Comparison of ENCODE assay signal across 8 mouse cellular contexts in the genomic region with DNA sequence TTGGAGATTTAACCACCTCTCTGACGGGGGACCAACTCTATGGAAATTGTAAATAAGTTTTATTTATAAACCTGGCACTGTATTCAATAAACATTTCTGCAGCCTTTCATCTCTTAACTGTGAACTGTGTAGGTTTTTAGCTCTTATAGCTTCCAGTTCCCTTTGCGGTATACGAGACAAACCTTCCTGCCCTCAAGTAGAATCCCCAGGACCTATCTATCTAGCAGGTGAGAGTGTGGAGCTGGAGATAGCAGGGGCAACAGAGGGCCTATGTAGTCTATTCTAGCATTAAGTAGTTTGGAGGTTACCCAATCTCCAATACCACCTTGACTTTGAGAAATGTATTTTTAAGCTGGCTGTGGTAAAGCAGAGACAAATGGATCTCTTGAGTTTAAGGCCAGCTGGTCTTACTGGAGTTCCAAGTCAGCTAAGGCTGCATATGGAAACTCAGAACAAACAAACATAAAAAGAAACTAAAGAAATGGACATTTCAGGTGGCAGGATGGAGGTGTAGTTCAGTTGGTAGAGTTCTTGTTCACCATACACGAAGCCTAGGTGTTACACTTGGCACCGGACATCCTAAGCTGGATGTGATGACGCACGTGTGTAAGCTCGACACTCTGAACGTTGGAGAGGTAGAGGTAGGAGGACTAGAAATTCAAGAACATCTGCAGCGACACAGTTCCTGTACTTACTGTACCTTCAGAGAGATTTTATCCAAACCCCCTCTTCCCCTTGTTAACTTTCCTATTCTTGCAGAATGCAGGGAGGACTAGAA. TPM values are rescaled to one million over a fixed set of nuclear protein-coding genes. Genes with fewer than 3 reads are reported as not detected.
DNase-seq lines count a peak whose midpoint lies in the region; ATAC-seq and TF ChIP-seq lines count a peak whose summit lies in the region.
"Had no signal": no experiment of that assay in that cellular context is flagged by ENCODE, and none has a peak within 500 bp of the region (broad histone marks: within the 10 kb centered on the region; RNA-seq: fewer than 3 reads in every experiment).

No protein-coding gene starts in this region.

- H3K4me1 ChIP-seq in MEL (ENCODE audit: control insufficient read depth in 1 of 2, insufficient read depth in 2 of 2, low read length in 2 of 2): peaks cover 22 to 28% of the 10 kb centered on the region in 2 experiments
- H3K4me1 ChIP-seq in liver, embryonic 16.5 days (ENCODE audit: control insufficient read depth, low read depth, low read length): peaks cover 23% of the 10 kb centered on the region

- peaks cover 0 to 47% of the 10 kb centered on the region in 2 experiments for H3K36me3 ChIP-seq in MEL (ENCODE audit: control insufficient read depth in 1 of 2, insufficient read depth in 2 of 2, low read length in 2 of 2)
- H3K36me3 ChIP-seq in liver, embryonic 16.5 days (ENCODE audit: control insufficient read depth, insufficient read depth): peaks cover 29% of the 10 kb centered on the region

- no peaks in the 10 kb centered on the region for H3K79me2 ChIP-seq in MEL (ENCODE audit: control insufficient read depth, insufficient read depth, low read length, poor library complexity)

- intact Hi-C loops in left cerebral cortex, adult 2 months (cut with DNase I): no loop called here

- no peaks in the 10 kb centered on the region for H3K27me3 ChIP-seq in MEL (ENCODE audit: control insufficient read depth in 1 of 2, insufficient read depth in 2 of 2, low read length in 2 of 2)
- no peaks in the 10 kb centered on the region for H3K27me3 ChIP-seq in liver, embryonic 16.5 days (ENCODE audit: control insufficient read depth, insufficient read depth, low read depth, low read length)

- peak; percentile 86 to 93 for TF ChIP-seq EP300 in MEL (IDR thresholded peaks at IDR 0.05; ENCODE audit: low read depth in 1 of 2, low read length in 2 of 2)

- no peak overlapping the region for H3K4me3 ChIP-seq in left cerebral cortex, adult 2 months
- no peak overlapping the region for H3K4me3 ChIP-seq in MEL (ENCODE audit: control insufficient read depth in 1 of 2, insufficient read depth in 1 of 2, low read depth in 2 of 2, low read length in 2 of 2)
- no peak overlapping the region for H3K4me3 ChIP-seq in liver, embryonic 16.5 days (ENCODE audit: low read depth, low read length)

- 48% methylated on average over 10 of the region's 10 CpGs for WGBS in liver, embryonic 16.5 days (ENCODE audit: insufficient replicate concordance)

- no peak for TF ChIP-seq RAD21 in MEL (IDR thresholded peaks at IDR 0.05; ENCODE audit: low read depth, low read length)

- TF ChIP-seq POLR2A in MEL (IDR thresholded peaks at IDR 0.05; ENCODE audit: control insufficient read depth in 1 of 2, insufficient read depth in 1 of 2, low read depth in 1 of 2, low read length in 2 of 2, poor library complexity in 1 of 2): no peak

- peak overlapping the region; percentile 48; the same call in 1 of the 2 replicates for H3K9ac ChIP-seq in MEL (ENCODE audit: control insufficient read depth, low read depth, low read length, poor library complexity, severe bottlenecking)
- H3K9ac ChIP-seq in liver, embryonic 16.5 days (ENCODE audit: low read depth, low read length): no peak overlapping the region

- ATAC-seq in liver, embryonic 16.5 days (ENCODE audit: low read depth): peak; percentile 62

- no peak for DNase-seq in left cerebral cortex, adult 2 months (ENCODE audit: extremely low spot score in 1 of 2, low spot score in 2 of 2)
- DNase-seq in left cerebral cortex, adult 8-10 months (ENCODE audit: low spot score in 2 of 2): no peak
- peak; percentile 84 for DNase-seq in MEL (ENCODE audit: low read depth, low spot score)
- peak; percentile 31 for DNase-seq in c-Kit-positive CD71-positive TER-119-positive erythroid progenitor cells, embryonic 14.5 days (ENCODE audit: low spot score)
- no peak for DNase-seq in right cerebral cortex, adult 18-20 months
- no peak for DNase-seq in ovary, postnatal 36 days (ENCODE audit: low spot score)
- DNase-seq: heart, adult 11 months had no signal

- H3K9me3 ChIP-seq in MEL (replicated peaks; ENCODE audit: insufficient read depth, low read length): no peaks in the 10 kb centered on the region
- H3K9me3 ChIP-seq in liver, embryonic 16.5 days (replicated peaks; ENCODE audit: control insufficient read depth, low read length): no peaks in the 10 kb centered on the region

- no peak overlapping the region for H3K4me2 ChIP-seq in liver, embryonic 16.5 days (ENCODE audit: low read depth, low read length)

- peak overlapping the region; percentile 64 for H3K27ac ChIP-seq in left cerebral cortex, adult 2 months
- peak overlapping the region; percentile 83 for H3K27ac ChIP-seq in MEL (ENCODE audit: control insufficient read depth, low read depth, low read length)
- H3K27ac ChIP-seq in liver, embryonic 16.5 days (ENCODE audit: low read length): no peak overlapping the region

- no peak for TF ChIP-seq CTCF in left cerebral cortex, adult 2 months (IDR thresholded peaks at IDR 0.05)
- no peak for TF ChIP-seq CTCF in MEL (IDR thresholded peaks at IDR 0.05 in 2 of 3, conservative IDR thresholded peaks at IDR 0.05 in 1 of 3; ENCODE audit: control insufficient read depth in 1 of 3, insufficient read depth in 1 of 3, low read depth in 2 of 3, low read length in 3 of 3, poor library complexity in 1 of 3, severe bottlenecking in 1 of 3)

TF ChIP-seq in MEL, 35 proteins besides CTCF, POLR2A, EP300 and RAD21:
- TF ChIP-seq ZC3H11A (IDR thresholded peaks at IDR 0.05; ENCODE audit: low read depth, low read length): no peak
- peak; percentile 53; the same call in 1 of the 2 replicates for TF ChIP-seq MYB (IDR thresholded peaks at IDR 0.05; ENCODE audit: low read depth, low read length)
- TF ChIP-seq SIN3A (IDR thresholded peaks at IDR 0.05; ENCODE audit: low read length): peak; percentile 43; the same call in 1 of the 2 replicates
- TF ChIP-seq ELF1 (IDR thresholded peaks at IDR 0.05; ENCODE audit: low read depth, low read length): no peak
- TF ChIP-seq MXI1 (IDR thresholded peaks at IDR 0.05; ENCODE audit: low read depth, low read length): peak; percentile 46
- no peak for TF ChIP-seq UBTF (IDR thresholded peaks at IDR 0.05; ENCODE audit: borderline replicate concordance, insufficient read depth, low read depth, low read length)
- no peak for TF ChIP-seq E2F4 (IDR thresholded peaks at IDR 0.05; ENCODE audit: borderline replicate concordance, low read depth, low read length)
- TF ChIP-seq MYC (IDR thresholded peaks at IDR 0.05; ENCODE audit: low read depth, low read length): 0 out of 2 replicates have a peak, but pooled peaks have one; percentile 42
- peak; percentile 12; the same call in 1 of the 2 replicates for TF ChIP-seq TBP (IDR thresholded peaks at IDR 0.05; ENCODE audit: low read depth, low read length)
- peak; percentile 45; the same call in 1 of the 2 replicates for TF ChIP-seq BHLHE40 (IDR thresholded peaks at IDR 0.05; ENCODE audit: borderline replicate concordance, low read depth, low read length)
- TF ChIP-seq SMC3 (IDR thresholded peaks at IDR 0.05; ENCODE audit: low read depth, low read length): peak; percentile 5; the same call in 1 of the 2 replicates
- peak; percentile 80; the same call in 1 of the 2 replicates for TF ChIP-seq MAZ (IDR thresholded peaks at IDR 0.05; ENCODE audit: low read depth, low read length)
- TF ChIP-seq USF2 (IDR thresholded peaks at IDR 0.05; ENCODE audit: borderline replicate concordance in 1 of 2, insufficient read depth in 1 of 2, low read depth in 1 of 2, low read length in 2 of 2): no peak
- peak; percentile 87 for TF ChIP-seq ETS1 (IDR thresholded peaks at IDR 0.05; ENCODE audit: low read depth, low read length)
- TF ChIP-seq ZMIZ1 (IDR thresholded peaks at IDR 0.05; ENCODE audit: low read depth, low read length): 0 out of 2 replicates have a peak, but pooled peaks have one; percentile 45
- TF ChIP-seq NRF1 (IDR thresholded peaks at IDR 0.05; ENCODE audit: insufficient read depth, low read depth, low read length, poor library complexity, severe bottlenecking): no peak
- TF ChIP-seq MEF2A (IDR thresholded peaks at IDR 0.05; ENCODE audit: extremely low read depth, insufficient replicate concordance, low read depth, low read length, poor library complexity, severe bottlenecking): peak; percentile 65; the same call in 1 of the 2 replicates
- no peak for TF ChIP-seq ZNF384 (IDR thresholded peaks at IDR 0.05; ENCODE audit: low read depth, low read length)
- peak; percentile 86 for TF ChIP-seq GATA1 (IDR thresholded peaks at IDR 0.05; ENCODE audit: low read depth, low read length)
- TF ChIP-seq TCF12 (IDR thresholded peaks at IDR 0.05; ENCODE audit: low read depth, low read length): peak; percentile 93
- peak; percentile 85 for TF ChIP-seq TAL1 (IDR thresholded peaks at IDR 0.05; ENCODE audit: low read length)
- peak; percentile 65; the same call in 1 of the 2 replicates for TF ChIP-seq RCOR1 (IDR thresholded peaks at IDR 0.05; ENCODE audit: low read depth, low read length)

RNA-seq across cellular contexts. Expression of a gene that starts 10.7 kb away (rescaled TPM):
- total RNA-seq in left cerebral cortex, adult 2 months (2021): 1,000 to 10,000 TPM; 2,238 to 2,247 TPM
- 1,000 to 10,000 TPM; 2,052 to 2,216 (median 2,103) TPM for total RNA-seq in left cerebral cortex, adult 8-10 months (2022)
- total RNA-seq in MEL (2012; rRNA removed): 602 and 651 TPM in 2 replicates
- 1,000 to 10,000 TPM in 1 of 2 experiments, 100 to 1,000 TPM in 1; 524 to 3,339 TPM for polyA plus RNA-seq in MEL (2012; ENCODE audit: insufficient read depth in 1 of 2, insufficient read length in 2 of 2, low read depth in 1 of 2, low replicate concordance in 2 of 2, missing spikeins in 1 of 2)
- polyA plus RNA-seq in liver, embryonic 16.5 days (2015; fragmentation: Nextera tagmentation; extraction: Ambion mirVana): 413 and 426 TPM in 2 replicates

RNA-seq across cellular contexts. Expression of a gene that starts 50.4 kb away (rescaled TPM):
- 10 to 100 TPM; 17.3 to 21.9 TPM for total RNA-seq in left cerebral cortex, adult 2 months (2021)
- total RNA-seq in left cerebral cortex, adult 8-10 months (2022): 10 to 100 TPM; 18.0 to 21.0 (median 19.7) TPM
- total RNA-seq in MEL (2012; rRNA removed): 16.5 and 17.7 TPM in 2 replicates
- 10 to 100 TPM in 1 of 2 experiments, not detected in 1; 17.2 TPM for polyA plus RNA-seq in MEL (2012; ENCODE audit: insufficient read depth in 1 of 2, insufficient read length in 2 of 2, low read depth in 1 of 2, low replicate concordance in 2 of 2, missing spikeins in 1 of 2)
- polyA plus RNA-seq in liver, embryonic 16.5 days (2015; fragmentation: Nextera tagmentation; extraction: Ambion mirVana): 4.4 and 4.7 TPM in 2 replicates

Comparison
In these comparisons a context has a peak if more than half of its experiments do, and no peak if none do; other contexts are left out.
1. DNase-seq: peak in MEL (single experiment) and c-Kit-positive CD71-positive TER-119-positive erythroid progenitor cells, embryonic 14.5 days (single experiment); none in left cerebral cortex, adult 2 months (0 of 2), left cerebral cortex, adult 8-10 months (0 of 2), right cerebral cortex, adult 18-20 months (single experiment) and ovary, postnatal 36 days (single experiment).